Mouse (Mus musculus) kidney, embryonic 14.5 days (tissue): ENCODE data around the gene Efcab9. TPM values are rescaled to one million over a fixed set of nuclear protein-coding genes. Genes with fewer than 3 reads are reported as not detected.
A peak's percentile ranks its signal among the peaks of the same experiment; 100 is the strongest.

Experiments
- ATAC-seq: fragments of 200-750 bp; cut with Nextera tagmentation; 2 replicates; pipeline ENCODE4 v1.8.0; 2017; ENCODE audit warnings: moderate number of reproducible peaks, mild to moderate bottlenecking, moderate TSS enrichment, moderate library complexity; ENCODE audit not compliant: low FRiP score, low TSS enrichment
- H3K27ac ChIP-seq: fragments of 300-500 bp; sonication (generic); 2 replicates; pipeline ENCODE4 v1.5.1; 2014; ENCODE audit warnings: low read depth, mild to moderate bottlenecking, low read length, moderate library complexity, mixed read lengths
- H3K27me3 ChIP-seq: fragments of 300-500 bp; sonication (generic); 2 replicates; pipeline ENCODE4 v1.6.1; 2014; ENCODE audit warnings: mild to moderate bottlenecking, low read length; ENCODE audit not compliant: control insufficient read depth, insufficient read depth
- H3K36me3 ChIP-seq: fragments of 300-500 bp; sonication (generic); 2 replicates; pipeline ENCODE4 v1.6.1; 2014; ENCODE audit warnings: low read length, mixed read lengths; ENCODE audit not compliant: control insufficient read depth, insufficient read depth
- H3K4me1 ChIP-seq: fragments of 300-500 bp; sonication (generic); 2 replicates; pipeline ENCODE4 v1.6.1; 2014; ENCODE audit warnings: low read length, mixed read lengths; ENCODE audit not compliant: control insufficient read depth, insufficient read depth
- H3K4me2 ChIP-seq: fragments of 300-500 bp; sonication (generic); replicated peaks from 2 replicates; pipeline ENCODE4 v1.6.1; 2014; ENCODE audit warnings: low read depth, mild to moderate bottlenecking, low read length
- H3K4me3 ChIP-seq: fragments of 300-500 bp; sonication (generic); 2 replicates; pipeline ENCODE4 v1.5.1; 2014; ENCODE audit warnings: mild to moderate bottlenecking, low read length
- H3K9ac ChIP-seq: fragments of 300-500 bp; sonication (generic); 2 replicates; pipeline ENCODE4 v1.6.1; 2014; ENCODE audit warnings: low read depth, mild to moderate bottlenecking, low read length, moderate library complexity
- H3K9me3 ChIP-seq: fragments of 300-500 bp; sonication (generic); 2 replicates; pipeline ENCODE4 v1.6.1; 2016; ENCODE audit warnings: low read length; ENCODE audit not compliant: control insufficient read depth
- WGBS: fragments of 180-500 bp; shearing (Covaris S2); extraction: QIAGEN DNeasy Blood & Tissue Kit; methylation state at CpG from one replicate; pipeline ENCODE4 v1.1.7; 2014; 5-methylcytosine and 5-hydroxymethylcytosine counted together
- polyA plus RNA-seq: library from polyadenylated mRNA; unstranded; fragments of >200 nt; fragmentation: Nextera tagmentation; extraction: Ambion mirVana; gene quantifications from 2 replicates; pipeline ENCODE4 v1.2.1, GENCODE M21; 2014

Gene Efcab9
- polyA plus RNA-seq, 1 experiment from 2014 or later = 0.43 TPM

DNA sequence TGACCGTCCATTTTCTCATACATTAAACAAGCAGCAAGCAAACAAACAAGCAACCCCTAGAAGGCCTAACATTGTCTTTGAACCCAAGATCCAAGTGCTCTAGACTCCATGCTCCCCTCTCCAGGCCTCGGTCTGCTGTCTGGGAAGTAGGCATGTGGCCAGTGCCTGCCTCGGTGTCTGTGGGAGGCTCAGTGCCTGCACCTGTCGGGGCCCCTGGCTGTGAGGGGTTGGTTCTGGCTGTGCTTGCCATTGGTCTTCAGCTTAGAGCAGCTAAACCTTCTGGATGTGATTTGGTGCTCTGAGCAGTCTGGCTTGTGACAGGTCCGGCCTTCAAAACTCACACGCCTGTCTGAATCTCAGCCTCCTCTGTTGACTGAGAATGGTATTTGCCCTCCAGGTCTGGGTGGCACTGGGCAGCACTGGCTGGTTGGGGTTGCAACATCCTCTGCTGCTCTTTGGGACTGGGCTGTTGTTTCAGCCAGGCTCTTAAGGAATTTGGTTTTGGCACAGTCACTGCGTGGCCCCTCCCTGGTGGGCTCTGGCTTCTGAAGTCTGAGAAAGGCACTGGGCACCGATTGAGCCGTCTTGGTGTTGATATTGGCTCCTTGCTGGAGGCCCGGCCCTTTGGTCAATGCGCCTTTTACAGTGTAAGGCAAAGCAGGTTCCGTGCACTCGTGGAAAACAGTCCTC lies 20.7 kb upstream of the Efcab9 start:
- WGBS = 54% methylated on average over 13 of the region's 13 CpGs

DNA sequence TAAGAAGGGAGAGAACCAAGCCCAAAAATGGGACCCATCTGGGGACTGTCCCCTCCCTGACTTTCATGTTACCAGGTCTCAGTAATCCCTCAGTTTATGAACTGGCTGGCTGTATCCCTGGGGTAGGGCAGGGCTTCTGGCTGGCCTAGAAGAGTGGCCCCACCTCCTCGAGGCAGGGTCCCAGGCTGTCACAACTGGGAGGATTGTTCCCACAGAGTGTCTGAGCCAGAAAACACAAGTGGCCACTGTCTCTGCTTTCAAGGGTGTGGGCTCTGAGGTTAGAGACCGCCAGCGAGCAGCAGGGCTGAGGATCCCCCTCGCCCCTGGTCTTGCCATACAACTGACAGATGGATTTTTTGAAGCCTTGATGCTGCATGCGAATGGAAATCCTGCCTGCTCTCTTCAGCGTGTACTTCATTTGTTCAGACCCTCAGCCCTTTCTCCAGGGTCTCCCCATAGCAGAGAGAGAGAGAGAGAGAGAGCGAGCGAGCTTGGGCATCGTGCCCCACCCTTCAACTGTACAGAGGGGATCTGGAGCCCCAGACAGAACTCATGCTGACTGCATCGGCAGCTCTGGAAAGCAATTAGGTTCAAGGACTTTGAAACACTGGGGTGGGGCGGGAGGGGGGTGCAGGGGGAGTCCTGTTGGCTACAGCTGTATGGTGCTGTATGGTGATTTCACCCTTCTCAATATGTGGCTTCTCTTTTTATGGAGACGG lies 19.9 kb upstream of the Efcab9 start:
- no peaks in the 10 kb centered on the region for H3K9me3 ChIP-seq
- H3K27me3 ChIP-seq = no peaks in the 10 kb centered on the region
- peaks cover 15% of the 10 kb centered on the region for H3K4me1 ChIP-seq
- no peak overlapping the region for H3K4me3 ChIP-seq
- H3K9ac ChIP-seq = no peak overlapping the region
- no peak overlapping the region for H3K4me2 ChIP-seq
- H3K27ac ChIP-seq = no peak overlapping the region
- 77% methylated on average over 12 of the region's 12 CpGs for WGBS
- no peaks in the 10 kb centered on the region for H3K36me3 ChIP-seq
- no peak for ATAC-seq

More for the DNA sequence above, 20.7 kb upstream of the Efcab9 start:
- 0 out of 2 replicates have a peak, but pooled peaks have one; percentile 4 for ATAC-seq
- 0 out of 2 replicates have a peak overlapping the region, but pooled peaks have one; percentile 7 for H3K9ac ChIP-seq
- H3K4me3 ChIP-seq = no peak overlapping the region
- no peaks in the 10 kb centered on the region for H3K36me3 ChIP-seq
- no peak overlapping the region for H3K4me2 ChIP-seq
- no peaks in the 10 kb centered on the region for H3K9me3 ChIP-seq
- H3K27me3 ChIP-seq = no peaks in the 10 kb centered on the region
- H3K4me1 ChIP-seq = peaks cover 15% of the 10 kb centered on the region
- H3K27ac ChIP-seq = peak overlapping the region; percentile 25; the same call in 1 of the 2 replicates

DNA sequence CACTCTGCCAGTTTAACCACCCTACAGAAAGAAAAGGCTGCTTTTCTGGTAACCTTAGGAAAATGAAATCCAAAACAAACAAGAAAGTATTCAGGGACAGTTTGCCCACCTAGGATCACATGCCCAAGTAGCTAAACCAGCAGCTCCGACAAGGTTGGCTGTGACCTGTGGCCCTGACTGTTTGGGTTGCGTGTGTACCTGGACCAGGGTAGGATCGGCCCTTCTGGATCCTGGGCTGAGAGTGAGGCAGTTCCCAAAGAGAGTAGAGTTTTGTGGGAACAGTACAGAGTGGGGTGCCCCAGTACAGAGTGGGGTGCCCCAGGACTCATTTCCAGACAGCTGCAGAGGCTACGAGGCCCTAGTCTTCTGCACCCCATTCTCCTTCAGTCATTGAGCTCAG lies 19.2 kb upstream of the Efcab9 start:
- Histone ChIP-seq H3K4me2 (no peak overlapping the region), H3K4me3 (no peak overlapping the region), H3K27ac (no peak overlapping the region), H3K9ac (no peak overlapping the region), H3K9me3 (no peaks in the 10 kb centered on the region), H3K4me1 (peaks cover 18% of the 10 kb centered on the region), H3K27me3 (no peaks in the 10 kb centered on the region), H3K36me3 (no peaks in the 10 kb centered on the region)
- no peak for ATAC-seq
- 92% methylated on average over 4 of the region's 4 CpGs for WGBS

DNA sequence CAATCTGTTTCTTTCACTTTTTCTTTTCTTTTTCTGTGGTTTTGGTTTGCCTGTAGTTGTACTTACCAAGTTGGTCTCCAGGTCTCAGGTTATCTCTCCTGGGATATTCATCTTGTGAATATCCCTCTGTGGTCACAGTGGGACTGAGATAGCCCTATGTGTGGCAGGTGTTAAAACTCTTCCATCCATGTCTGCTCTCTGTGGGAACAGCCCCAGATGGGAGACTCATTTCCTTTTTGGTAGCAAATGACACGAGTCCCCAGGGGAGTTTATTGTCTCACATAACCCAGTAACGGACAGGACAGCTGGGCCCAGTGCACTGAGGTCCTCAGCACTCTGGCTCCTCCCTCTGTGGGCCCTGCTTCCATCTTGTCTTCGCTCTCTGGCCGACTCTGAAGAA lies 18.2 kb upstream of the Efcab9 start:
- Histone ChIP-seq H3K9ac (no peak overlapping the region), H3K27me3 (no peaks in the 10 kb centered on the region), H3K9me3 (no peaks in the 10 kb centered on the region), H3K27ac (no peak overlapping the region), H3K36me3 (no peaks in the 10 kb centered on the region), H3K4me2 (no peak overlapping the region), H3K4me1 (peaks cover 25% of the 10 kb centered on the region), H3K4me3 (no peak overlapping the region)
- WGBS = 46% methylated on average over 4 of the region's 4 CpGs
- ATAC-seq = no peak

DNA sequence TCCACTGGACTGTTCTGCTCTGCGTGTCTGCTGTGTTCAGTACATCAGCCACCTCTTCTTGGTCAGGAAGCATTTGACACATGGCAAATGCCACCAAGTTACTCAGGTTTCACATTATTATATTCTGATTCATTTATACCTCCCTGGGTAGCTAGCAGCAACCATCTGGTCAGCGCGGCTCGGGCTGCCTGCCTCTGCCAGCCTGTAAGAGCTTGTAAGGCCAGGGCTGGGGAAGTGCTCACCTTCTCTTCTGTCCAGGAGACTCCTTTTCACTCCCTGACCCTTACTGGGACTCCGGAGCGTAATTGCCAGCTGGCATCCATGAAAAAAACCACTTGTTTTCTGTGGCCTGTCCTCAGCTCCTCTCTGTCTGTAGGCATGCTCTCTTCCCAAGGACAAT lies 17.4 kb upstream of the Efcab9 start:
- WGBS = 45% methylated on average over 6 of the region's 6 CpGs
- Histone ChIP-seq H3K9ac (no peak overlapping the region), H3K36me3 (no peaks in the 10 kb centered on the region), H3K4me1 (peaks cover 25% of the 10 kb centered on the region), H3K9me3 (no peaks in the 10 kb centered on the region), H3K27me3 (no peaks in the 10 kb centered on the region), H3K27ac (no peak overlapping the region), H3K4me2 (no peak overlapping the region), H3K4me3 (no peak overlapping the region)
- ATAC-seq = no peak

DNA sequence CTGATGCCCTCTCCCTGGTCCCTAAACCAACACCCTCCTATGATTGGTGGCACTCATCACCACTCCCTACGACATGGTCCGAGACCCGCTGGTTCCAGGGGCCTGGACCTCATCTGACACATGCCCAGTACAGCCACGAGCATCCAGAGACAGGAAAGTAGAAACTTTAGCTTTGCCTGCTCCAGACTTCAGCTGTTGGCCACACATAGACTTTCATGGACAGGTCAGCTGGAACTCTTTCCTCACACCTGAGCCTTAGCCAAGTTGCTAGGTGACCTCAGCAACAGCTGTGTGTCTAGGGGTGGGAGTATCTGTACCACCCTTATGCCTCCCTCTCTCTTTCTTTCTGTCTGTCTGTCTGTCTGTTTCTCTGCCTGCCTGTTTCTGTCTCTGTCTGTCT lies 16.4 kb upstream of the Efcab9 start:
- Histone ChIP-seq H3K27me3 (no peaks in the 10 kb centered on the region), H3K9ac (no peak overlapping the region), H3K9me3 (no peaks in the 10 kb centered on the region), H3K27ac (no peak overlapping the region), H3K4me3 (no peak overlapping the region), H3K4me2 (no peak overlapping the region), H3K4me1 (peaks cover 19% of the 10 kb centered on the region), H3K36me3 (no peaks in the 10 kb centered on the region)
- no peak for ATAC-seq
- WGBS = 83% methylated on average over 4 of the region's 4 CpGs

DNA sequence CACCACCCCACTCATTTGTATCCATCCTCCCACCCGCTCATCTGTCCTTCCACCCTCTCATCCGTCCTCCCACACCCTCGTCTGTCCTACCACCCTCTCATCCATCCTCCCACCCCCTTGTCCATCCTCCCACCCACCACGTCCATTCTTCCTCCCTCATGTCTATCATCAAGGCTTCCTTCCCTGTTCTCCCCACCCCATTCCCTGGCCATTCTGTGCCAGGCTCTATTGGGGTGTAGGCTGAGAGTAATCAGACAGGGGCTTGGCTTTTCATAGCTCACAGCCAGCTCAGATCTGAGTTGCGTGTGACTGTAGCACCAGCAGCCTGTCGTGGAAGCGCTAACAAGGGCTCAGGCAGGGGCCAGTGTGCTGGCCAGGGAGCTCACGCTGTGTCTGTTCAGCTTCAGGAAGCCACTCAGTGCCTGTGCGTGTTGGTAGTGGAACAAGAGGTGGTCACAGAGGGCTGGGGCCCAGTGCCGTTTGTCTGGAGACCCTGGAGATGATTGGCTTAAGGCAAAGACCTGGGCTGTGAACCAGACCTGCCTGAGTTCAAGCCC lies 15.6 kb upstream of the Efcab9 start:
- H3K27me3 ChIP-seq = no peaks in the 10 kb centered on the region
- no peaks in the 10 kb centered on the region for H3K9me3 ChIP-seq
- no peaks in the 10 kb centered on the region for H3K36me3 ChIP-seq
- peaks cover 18% of the 10 kb centered on the region for H3K4me1 ChIP-seq
- ATAC-seq = no peak
- H3K4me3 ChIP-seq = no peak overlapping the region
- no peak overlapping the region for H3K27ac ChIP-seq
- H3K9ac ChIP-seq = no peak overlapping the region
- H3K4me2 ChIP-seq = no peak overlapping the region
- 64% methylated on average over 10 of the region's 10 CpGs for WGBS

DNA sequence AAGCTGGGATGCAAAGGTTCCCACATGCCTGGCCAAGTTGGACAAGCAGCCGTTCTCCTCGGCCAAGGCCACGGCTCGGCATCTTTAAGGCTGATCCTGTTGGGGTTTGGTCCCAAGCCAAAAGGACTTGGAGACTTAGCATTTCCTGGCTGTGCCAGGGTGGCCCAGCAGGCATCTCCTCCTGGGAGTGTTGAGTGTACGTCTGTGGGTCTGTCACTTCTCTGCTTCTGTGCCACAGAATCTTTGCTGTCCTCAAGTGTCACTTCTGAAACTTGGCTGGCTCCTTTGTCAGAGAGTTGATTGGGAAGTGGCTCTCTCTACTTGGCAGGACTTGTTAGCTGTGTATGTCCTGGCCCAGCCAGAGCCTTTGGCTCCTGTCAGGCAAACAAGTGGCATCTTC lies 14.6 kb upstream of the Efcab9 start:
- no peak for ATAC-seq
- H3K9ac ChIP-seq = no peak overlapping the region
- no peak overlapping the region for H3K4me3 ChIP-seq
- no peaks in the 10 kb centered on the region for H3K36me3 ChIP-seq
- no peak overlapping the region for H3K27ac ChIP-seq
- H3K4me2 ChIP-seq = no peak overlapping the region
- no peaks in the 10 kb centered on the region for H3K9me3 ChIP-seq
- peaks cover 20% of the 10 kb centered on the region for H3K4me1 ChIP-seq
- no peaks in the 10 kb centered on the region for H3K27me3 ChIP-seq
- WGBS = 89% methylated on average over 5 of the region's 5 CpGs

DNA sequence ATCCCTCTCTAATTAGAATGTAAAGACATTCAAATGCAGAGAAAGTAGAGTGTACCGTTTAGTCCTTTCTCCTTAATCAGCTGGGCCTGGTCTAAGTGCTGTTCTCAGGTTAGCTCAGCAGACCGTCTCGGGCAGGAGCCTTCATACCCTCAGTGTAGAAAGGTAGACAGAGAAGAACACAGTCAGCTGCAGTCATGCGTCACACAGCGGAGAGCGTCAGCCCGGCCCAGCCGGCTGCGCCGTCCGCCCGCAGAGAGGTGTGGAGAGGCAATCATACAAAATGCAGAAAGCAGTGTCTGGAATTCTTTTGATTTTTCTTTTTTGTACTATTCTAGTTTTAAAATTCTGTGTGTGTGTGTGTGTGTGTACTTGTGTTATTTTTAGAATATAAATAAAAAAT lies 13.7 kb upstream of the Efcab9 start:
- Histone ChIP-seq H3K9ac (no peak overlapping the region), H3K4me2 (no peak overlapping the region), H3K27ac (no peak overlapping the region), H3K4me1 (peaks cover 20% of the 10 kb centered on the region), H3K4me3 (no peak overlapping the region), H3K27me3 (no peaks in the 10 kb centered on the region), H3K9me3 (no peaks in the 10 kb centered on the region), H3K36me3 (no peaks in the 10 kb centered on the region)
- WGBS = 57% methylated on average over 12 of the region's 12 CpGs
- no peak for ATAC-seq
